Mouse (Mus musculus) kidney, postnatal 36 days (tissue): ENCODE measurements at regions not wholly inside any gene's neighbourhood (a gene's known extent, or its start where the extent isn't known, plus 50 kb on each side); places are given as distances from the start of the nearest gene placed in this dataset.

Experiments used
- DNase-seq, 2 experiments: peaks; one replicate each; pipeline ENCODE4 v3.0.0; 2021 to 2022; ENCODE audit warnings: mixed read lengths in 2 of 2

- DNase-seq, result no peak
Measured at GRCm38 (mm10) chr8:89523336-89523735, 479.4 kb upstream of the Sall1 start.

GRCm38 (mm10) chr8:89516602-89517001 lies 472.6 kb upstream of the Sall1 start:
- DNase-seq, result no peak

- no peak for DNase-seq
Measured at GRCm38 (mm10) chr8:89514270-89514669, 470.3 kb upstream of the Sall1 start.

GRCm38 (mm10) chr8:89507639-89508038 lies 463.7 kb upstream of the Sall1 start:
- DNase-seq, result no peak

- no peak for DNase-seq
Measured at GRCm38 (mm10) chr8:89503545-89504234, 459.7 kb upstream of the Sall1 start.

- no peak for DNase-seq
Measured at GRCm38 (mm10) chr8:89503030-89503429, 459.1 kb upstream of the Sall1 start.

GRCm38 (mm10) chr8:89501756-89502155 lies 457.8 kb upstream of the Sall1 start:
- DNase-seq, result no peak

- no peak for DNase-seq
Measured at GRCm38 (mm10) chr8:89499831-89500230, 455.9 kb upstream of the Sall1 start.

GRCm38 (mm10) chr8:89498088-89498695 lies 454.2 kb upstream of the Sall1 start:
- DNase-seq, result no peak

- no peak for DNase-seq
Measured at GRCm38 (mm10) chr8:89492336-89492735, 448.4 kb upstream of the Sall1 start.

- DNase-seq, result peak; percentile 39 to 68
Measured at GRCm38 (mm10) chr8:89482481-89482880, 438.5 kb upstream of the Sall1 start.

- no peak for DNase-seq
Measured at GRCm38 (mm10) chr8:89476930-89477329, 433.0 kb upstream of the Sall1 start.

GRCm38 (mm10) chr8:89471116-89471515 lies 427.2 kb upstream of the Sall1 start:
- DNase-seq, result no peak

GRCm38 (mm10) chr8:89468782-89469220 lies 424.8 kb upstream of the Sall1 start:
- DNase-seq, result no peak

GRCm38 (mm10) chr8:89465211-89465753 lies 421.3 kb upstream of the Sall1 start:
- DNase-seq, result no peak

GRCm38 (mm10) chr8:89456517-89456916 lies 412.6 kb upstream of the Sall1 start:
- DNase-seq, result peak; percentile 32 to 54

- DNase-seq, result no peak
Measured at GRCm38 (mm10) chr8:89455731-89456130, 411.8 kb upstream of the Sall1 start.

- DNase-seq, result no peak
Measured at GRCm38 (mm10) chr8:89454197-89454596, 410.2 kb upstream of the Sall1 start.

- peak; percentile 6 to 48 for DNase-seq
Measured at GRCm38 (mm10) chr8:89453724-89454123, 409.8 kb upstream of the Sall1 start.

GRCm38 (mm10) chr8:89444466-89444865 lies 400.5 kb upstream of the Sall1 start:
- DNase-seq, result no peak

- no peak for DNase-seq
Measured at GRCm38 (mm10) chr8:89439304-89439703, 395.3 kb upstream of the Sall1 start.

- peak in 1 of 2 experiments; percentile 4 for DNase-seq
Measured at GRCm38 (mm10) chr8:89426969-89427368, 383.0 kb upstream of the Sall1 start.

GRCm38 (mm10) chr8:89415287-89415686 lies 371.3 kb upstream of the Sall1 start:
- no peak for DNase-seq

- DNase-seq, result peak in 1 of 2 experiments; percentile 5
Measured at GRCm38 (mm10) chr8:89412500-89412899, 368.5 kb upstream of the Sall1 start.
